ENCODE assay signal across 8 mouse cellular contexts in the genomic region with DNA sequence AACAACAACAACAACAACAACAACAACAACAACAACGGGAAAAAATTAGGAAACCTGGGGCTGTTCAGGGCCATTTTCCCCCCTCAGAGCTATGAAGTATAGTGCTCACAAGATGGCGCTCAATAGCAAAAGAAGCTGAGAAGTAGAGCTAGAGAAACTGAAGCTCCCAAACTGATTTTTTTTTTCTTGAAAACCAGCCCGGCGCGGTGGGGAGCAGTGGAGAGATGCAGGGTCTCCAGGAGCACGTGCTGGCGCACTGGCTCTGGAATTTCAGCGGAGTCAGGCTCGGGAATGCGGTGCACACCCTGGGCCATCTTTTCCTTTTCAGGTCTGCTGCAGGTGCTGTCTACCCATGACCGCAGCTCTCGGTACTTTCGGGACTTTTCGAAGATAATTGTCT.
DNase-seq lines count a peak whose midpoint lies in the region; ATAC-seq lines count a peak whose summit lies in the region.

No protein-coding gene starts in this region.

- H3K27me3 ChIP-seq in forebrain, embryonic 12.5 days = 0 out of 2 replicates have a peak, but pooled peaks cover 12% of the 10 kb centered on the region
- no peaks in the 10 kb centered on the region for H3K27me3 ChIP-seq in hindbrain, embryonic 14.5 days (ENCODE audit: control insufficient read depth, insufficient read depth, low read length)

- peak; percentile 83 for ATAC-seq in forebrain, embryonic 12.5 days (ENCODE audit: low FRiP score)
- ATAC-seq in hindbrain, embryonic 14.5 days (ENCODE audit: low FRiP score) = peak; percentile 81

- H3K27ac ChIP-seq in forebrain, embryonic 12.5 days = no peak overlapping the region
- H3K27ac ChIP-seq in hindbrain, embryonic 14.5 days = no peak overlapping the region

- H3K4me3 ChIP-seq in forebrain, embryonic 12.5 days (replicated peaks) = 0 out of 2 replicates have a peak overlapping the region, but pooled peaks have one; percentile 19
- H3K4me3 ChIP-seq in hindbrain, embryonic 14.5 days (replicated peaks; ENCODE audit: low read length) = no peak overlapping the region

- DNase-seq in adrenal gland, adult (ENCODE audit: inconsistent age in 2 of 2, low spot score in 1 of 2) = peak; percentile 12 to 80
- no peak for DNase-seq in adrenal gland, postnatal 25 days
- DNase-seq in brain, adult 2 months (ENCODE audit: low read depth, low spot score) = peak; percentile 73
- peak; percentile 85 for DNase-seq in hindbrain, embryonic 14.5 days (ENCODE audit: low spot score)
- DNase-seq in layer of hippocampus, postnatal 10 days (ENCODE audit: low spot score in 2 of 2) = peak; percentile 53 to 60
- peak; percentile 34 for DNase-seq in lung, postnatal 14 days
- peak; percentile 39 for DNase-seq in right cerebral cortex, postnatal 14 days

- no peak overlapping the region for H3K9ac ChIP-seq in forebrain, embryonic 12.5 days
- H3K9ac ChIP-seq in hindbrain, embryonic 14.5 days = no peak overlapping the region

- H3K36me3 ChIP-seq in forebrain, embryonic 12.5 days (replicated peaks) = no peaks in the 10 kb centered on the region
- no peaks in the 10 kb centered on the region for H3K36me3 ChIP-seq in hindbrain, embryonic 14.5 days (replicated peaks; ENCODE audit: control insufficient read depth, insufficient read depth)

- H3K4me2 ChIP-seq in forebrain, embryonic 12.5 days = peak overlapping the region; percentile 49
- H3K4me2 ChIP-seq in hindbrain, embryonic 14.5 days (replicated peaks) = peak overlapping the region; percentile 50

- H3K4me1 ChIP-seq in forebrain, embryonic 12.5 days = no peaks in the 10 kb centered on the region
- no peaks in the 10 kb centered on the region for H3K4me1 ChIP-seq in hindbrain, embryonic 14.5 days (replicated peaks; ENCODE audit: control insufficient read depth, insufficient read depth, low read length)

- 22% methylated on average over 14 of the region's 14 CpGs for WGBS in forebrain, embryonic 12.5 days
- 20% methylated on average over 14 of the region's 14 CpGs for WGBS in hindbrain, embryonic 14.5 days

- H3K9me3 ChIP-seq in forebrain, embryonic 12.5 days = no peaks in the 10 kb centered on the region
- no peaks in the 10 kb centered on the region for H3K9me3 ChIP-seq in hindbrain, embryonic 14.5 days (ENCODE audit: control insufficient read depth, low read length)
